Mouse (Mus musculus): ENCODE results near the gene Slc39a13.
"Not testable (repeated sequence)": the region's sequence is repeated elsewhere in the genome, so short reads cannot be mapped to it uniquely, and the experiment has no call there.

Slc39a13 gene

DNA sequence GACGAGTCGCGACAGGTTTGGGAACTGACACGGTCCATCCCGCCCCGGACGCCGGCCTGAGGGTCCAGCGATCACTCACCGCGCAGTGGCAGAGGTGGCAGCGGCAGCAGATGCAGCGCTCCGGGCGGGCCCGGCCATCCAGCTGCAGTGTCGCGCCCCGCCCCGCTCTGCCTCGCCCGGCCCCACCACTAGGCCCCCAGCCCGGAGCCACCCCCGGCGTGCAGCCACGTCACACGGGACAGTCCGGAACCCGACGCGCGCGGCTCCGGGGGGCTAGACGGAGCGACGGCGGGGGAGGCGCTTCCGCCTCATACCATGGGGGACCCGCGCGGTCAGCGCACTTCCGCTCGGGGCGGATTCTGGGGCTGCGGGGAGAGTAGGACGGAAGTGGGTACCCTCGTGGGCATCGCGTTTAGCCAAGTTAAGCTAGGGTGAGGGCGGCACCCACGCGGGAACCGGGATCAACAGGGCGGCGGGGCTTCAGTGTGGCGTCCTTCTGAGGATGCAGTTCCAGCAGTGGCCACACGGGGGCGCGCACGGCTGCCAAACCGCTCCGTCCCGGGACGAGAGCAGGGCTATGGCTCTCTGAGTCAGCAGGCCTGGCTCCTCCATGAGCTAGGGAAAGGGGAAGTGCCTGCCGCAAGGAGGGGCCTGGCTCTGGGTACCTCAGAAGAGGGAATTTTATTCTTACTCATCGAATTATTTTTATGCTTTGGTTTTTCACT, at the start of gene Slc39a13:
Gene Slc39a13 (minus strand): TSS at position 342 of the 725 bp plus-strand sequence.
- DNase-seq, result peak; percentile 97

GRCm38 (mm10) chr2:91119551-91119950, 49.3 kb upstream of the Slc39a13 start:
- DNase-seq, result no peak

DNA sequence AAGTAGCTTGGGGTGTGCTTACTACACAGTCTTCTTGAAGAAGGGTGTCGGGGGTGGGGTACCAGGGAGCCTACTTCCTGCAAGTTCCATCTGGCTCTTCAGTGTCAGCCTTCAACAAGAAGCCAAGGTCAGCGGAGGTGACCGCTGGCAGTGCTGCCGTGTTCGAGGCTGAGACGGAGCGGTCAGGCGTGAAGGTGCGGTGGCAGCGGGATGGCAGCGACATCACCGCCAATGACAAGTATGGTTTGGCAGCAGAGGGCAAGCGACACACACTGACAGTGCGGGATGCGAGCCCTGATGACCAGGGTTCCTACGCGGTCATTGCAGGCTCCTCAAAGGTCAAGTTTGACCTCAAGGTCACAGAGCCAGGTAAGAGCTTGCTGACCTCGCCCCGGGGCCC, 48.8 kb upstream of the Slc39a13 start:
- no peak for DNase-seq

DNA sequence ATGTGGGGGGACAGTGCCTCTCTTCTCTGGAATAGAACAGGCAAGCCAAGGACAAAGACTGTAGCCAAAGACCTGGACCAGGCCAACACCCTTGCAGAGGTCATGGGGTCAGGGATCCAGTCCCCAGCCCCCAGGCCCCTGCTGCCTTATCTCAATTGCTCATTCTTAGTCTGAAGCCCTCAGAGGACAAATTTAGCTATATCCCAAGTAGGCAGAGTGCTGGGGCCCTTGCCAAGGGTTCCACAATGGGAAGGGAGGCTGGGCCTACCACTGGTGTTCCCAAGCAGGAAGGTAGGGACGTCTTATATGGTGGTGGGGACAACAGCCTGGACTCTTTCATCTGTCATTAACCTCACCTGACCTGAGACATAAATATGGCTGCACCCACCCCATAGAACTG, 48.4 kb upstream of the Slc39a13 start:
- no peak for DNase-seq

- no peak for DNase-seq
Measured at GRCm38 (mm10) chr2:91117585-91118275, 47.5 kb upstream of the Slc39a13 start, which contains the start of gene Mybpc3. Gene Mybpc3 (plus strand): TSS chr2:91118144.

DNA sequence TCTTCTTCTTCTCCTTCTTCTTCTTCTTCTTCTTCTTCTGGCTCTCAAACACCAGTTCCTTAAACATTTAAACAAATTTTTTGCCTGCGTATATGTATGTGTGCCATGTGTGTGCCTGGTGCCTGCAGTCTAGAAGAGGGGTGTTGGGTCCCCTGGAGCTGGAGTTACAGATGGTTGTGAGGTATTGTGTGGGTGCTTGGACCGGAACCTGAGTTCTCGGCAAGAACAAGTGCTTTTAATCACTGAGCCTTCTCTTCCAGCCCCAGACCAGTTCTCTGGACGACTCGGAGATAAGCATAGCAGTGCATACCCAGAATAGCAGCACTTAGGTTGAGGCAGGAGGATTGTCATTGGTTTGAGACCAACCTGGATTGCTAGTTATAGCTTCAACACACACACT, 46.6 kb upstream of the Slc39a13 start:
- DNase-seq, result no peak

DNA sequence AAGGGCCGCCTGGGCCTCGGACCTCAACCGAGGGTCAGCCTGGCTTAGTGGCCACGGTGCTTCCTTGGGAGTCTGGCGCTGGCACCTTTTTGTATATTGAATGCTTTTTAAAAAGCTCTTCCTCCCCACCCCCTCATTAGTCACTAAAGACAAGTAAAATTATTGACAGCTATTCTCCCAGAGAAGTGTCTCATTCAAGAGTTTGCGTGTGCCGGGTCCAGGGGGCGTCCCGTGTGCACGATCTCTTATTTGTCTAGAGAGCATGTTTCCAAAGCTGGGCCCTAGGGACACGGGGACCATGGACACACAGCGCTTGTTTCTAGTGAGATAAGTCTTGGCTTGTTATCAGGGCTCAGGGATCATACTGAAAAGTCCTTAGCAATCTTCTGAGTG, 45.4 kb upstream of the Slc39a13 start:
- DNase-seq, result no peak

DNA sequence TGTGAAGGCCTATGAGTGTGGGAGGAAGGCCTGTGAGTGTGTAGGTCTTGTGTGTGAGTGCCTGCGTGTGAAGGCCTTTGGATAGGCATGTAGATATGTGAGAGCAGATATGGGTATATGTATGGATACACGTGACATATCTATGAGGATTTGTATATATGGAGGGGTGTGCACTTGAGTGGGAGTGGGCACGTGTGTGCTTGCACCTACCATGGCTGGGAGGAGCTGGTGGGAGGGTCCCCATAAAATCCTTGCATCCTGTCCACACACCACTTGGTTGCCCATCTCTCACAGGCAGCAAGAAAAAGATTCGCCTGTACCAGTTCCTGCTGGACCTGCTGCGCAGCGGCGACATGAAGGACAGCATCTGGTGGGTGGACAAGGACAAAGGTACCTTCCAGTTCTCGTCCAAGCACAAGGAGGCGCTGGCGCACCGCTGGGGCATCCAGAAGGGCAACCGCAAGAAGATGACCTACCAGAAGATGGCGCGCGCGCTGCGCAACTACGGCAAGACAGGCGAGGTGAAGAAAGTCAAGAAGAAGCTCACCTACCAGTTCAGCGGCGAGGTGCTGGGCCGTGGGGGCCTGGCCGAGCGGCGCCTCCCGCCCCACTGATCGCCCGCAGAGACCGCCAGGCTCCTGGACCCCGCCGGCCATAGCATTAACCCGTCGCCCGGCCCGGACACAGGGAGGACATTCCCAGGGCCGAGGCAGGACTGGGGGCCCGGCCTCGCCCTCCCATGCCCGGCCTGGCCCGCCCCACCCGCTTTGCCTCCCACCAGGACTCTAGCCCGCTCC, 44.8 kb upstream of the Slc39a13 start:
- DNase-seq, result peak; percentile 48 to 52

DNA sequence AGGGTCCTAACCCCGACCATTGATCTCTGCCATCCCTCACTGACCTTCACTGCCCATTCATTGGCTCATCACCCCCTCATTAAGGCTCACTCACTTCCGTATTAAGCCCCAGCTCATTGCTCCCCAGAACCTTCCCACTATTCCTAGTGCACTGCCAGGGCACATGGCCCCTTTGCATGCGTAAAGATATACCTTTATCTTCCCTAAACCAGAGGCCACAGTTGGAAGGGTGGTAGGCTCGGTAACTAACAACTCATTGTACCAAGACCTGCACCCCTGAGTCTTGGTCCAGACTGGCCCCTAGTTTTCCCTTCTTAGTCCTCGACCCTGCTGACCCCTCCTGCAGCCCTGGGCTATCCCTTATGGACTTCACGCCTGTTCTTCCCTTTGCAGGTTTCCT, 43.6 kb upstream of the Slc39a13 start:
- no peak for DNase-seq

DNA sequence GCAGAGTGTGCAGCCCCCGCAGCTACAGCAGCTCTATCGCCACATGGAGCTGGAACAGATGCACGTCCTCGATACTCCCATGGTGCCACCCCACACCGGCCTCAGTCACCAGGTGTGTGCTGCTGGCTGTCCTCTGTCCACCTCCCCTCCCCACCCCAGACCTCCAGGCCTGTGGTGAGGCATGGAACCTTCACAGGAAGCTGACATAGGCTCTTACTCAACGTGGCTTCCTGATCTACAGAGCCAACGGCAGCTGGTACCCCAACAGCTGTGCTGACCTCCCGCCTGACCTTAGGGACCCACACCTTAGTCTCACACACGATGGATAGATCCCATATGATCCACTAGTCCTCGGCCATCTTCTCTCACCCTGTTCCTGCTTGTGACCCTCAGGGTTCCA, 43.1 kb upstream of the Slc39a13 start:
- DNase-seq, result no peak

GRCm38 (mm10) chr2:91112491-91112890, 42.3 kb upstream of the Slc39a13 start:
- DNase-seq, result no peak

DNA sequence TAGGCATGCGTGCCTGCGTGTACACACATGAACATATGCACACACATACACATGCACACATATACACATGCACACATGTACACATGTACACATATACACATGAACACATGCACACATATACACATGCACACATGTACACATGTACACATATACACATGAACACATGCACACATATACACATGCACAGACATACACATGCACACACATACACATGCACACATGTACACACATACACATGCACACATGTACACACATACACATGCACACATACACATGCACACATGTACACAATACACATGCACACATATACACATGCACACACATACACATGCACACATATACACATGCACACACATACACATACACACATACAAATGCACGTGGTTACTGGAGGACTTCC, 41.6 kb upstream of the Slc39a13 start:
- DNase-seq, result not testable (repeated sequence)

GRCm38 (mm10) chr2:91110429-91110828, 40.2 kb upstream of the Slc39a13 start:
- DNase-seq, result no peak

DNA sequence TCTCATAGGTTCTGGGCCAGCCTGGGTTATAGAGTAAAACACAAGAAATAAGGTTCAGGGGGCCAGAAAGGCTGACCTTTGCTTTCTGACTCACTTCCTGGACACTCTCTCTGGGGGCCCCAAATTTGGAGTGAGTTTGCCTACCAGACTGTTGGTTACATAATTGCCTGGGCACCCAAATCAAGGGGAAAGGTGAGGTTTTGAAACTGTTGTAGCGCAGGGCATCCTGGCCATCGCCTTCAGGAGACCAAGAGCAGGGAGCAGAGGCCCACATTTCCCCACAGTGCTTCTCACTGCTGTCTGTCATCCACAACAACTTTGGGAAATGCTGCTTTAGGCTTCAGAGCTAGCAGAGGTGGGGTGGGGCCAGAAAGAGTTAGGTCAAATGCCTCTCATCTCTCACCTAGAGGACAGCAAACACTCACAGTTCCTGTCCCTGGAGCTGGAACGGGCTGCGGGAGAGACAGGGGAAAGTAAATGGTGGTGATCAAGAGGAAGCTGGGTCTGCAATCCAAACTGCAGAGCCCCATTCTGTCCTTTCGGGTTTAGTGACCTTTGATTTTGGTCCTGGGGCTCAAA, 39.7 kb upstream of the Slc39a13 start:
- DNase-seq, result no peak

DNA sequence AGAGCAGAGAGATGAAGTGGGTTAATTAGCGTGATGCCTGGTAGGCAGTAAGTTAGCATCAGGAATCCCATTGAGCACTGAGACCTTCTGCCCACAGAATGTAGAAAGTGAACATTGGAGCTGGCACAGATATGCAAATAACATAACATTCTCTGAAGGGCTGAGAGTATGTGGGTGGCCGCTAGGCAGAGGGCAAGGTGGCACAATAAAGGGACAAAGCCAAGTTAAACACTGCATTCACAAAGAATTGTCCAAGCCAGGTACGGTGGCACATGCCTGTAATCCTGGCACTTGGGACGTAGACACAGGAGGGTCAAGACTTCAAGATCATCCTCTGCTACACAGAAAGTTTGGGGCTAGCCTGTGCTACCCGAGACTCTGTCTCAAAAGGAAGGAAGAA, 39.0 kb upstream of the Slc39a13 start:
- DNase-seq, result no peak

- no peak for DNase-seq
Measured at GRCm38 (mm10) chr2:91108156-91108555, 37.9 kb upstream of the Slc39a13 start.

DNA sequence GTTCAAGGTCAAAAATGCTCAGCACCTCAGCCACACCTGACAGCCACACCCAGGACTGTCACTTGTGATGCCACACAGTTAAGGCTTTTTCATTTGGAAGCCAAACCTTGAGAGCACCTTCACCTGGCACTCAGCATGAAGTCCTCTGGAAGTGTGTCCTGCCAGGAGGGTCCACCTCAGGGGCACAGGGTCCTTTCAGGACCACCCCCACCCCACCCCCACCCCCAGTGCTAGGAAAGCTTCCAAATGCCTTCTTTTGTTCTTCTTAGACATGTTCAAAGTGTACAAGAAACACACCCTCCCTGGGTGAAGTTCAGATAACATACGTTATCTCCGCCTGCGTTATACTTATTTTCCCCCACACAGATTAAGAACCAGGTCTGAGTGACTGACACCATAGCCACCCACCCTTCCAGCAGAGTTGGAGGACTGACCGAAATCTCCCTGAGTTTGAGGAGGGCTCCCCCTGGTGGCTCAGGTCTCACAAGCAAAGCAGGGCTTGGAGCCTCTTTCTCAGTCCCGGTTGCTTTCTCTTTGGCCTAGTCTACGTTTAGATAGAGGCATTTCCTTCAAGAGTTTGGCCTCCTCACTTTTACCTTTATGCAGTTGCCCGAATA, 31.0 kb upstream of the Slc39a13 start:
- DNase-seq, result peak; percentile 96 to 97

GRCm38 (mm10) chr2:91098156-91098555, 27.9 kb upstream of the Slc39a13 start:
- DNase-seq, result no peak

DNA sequence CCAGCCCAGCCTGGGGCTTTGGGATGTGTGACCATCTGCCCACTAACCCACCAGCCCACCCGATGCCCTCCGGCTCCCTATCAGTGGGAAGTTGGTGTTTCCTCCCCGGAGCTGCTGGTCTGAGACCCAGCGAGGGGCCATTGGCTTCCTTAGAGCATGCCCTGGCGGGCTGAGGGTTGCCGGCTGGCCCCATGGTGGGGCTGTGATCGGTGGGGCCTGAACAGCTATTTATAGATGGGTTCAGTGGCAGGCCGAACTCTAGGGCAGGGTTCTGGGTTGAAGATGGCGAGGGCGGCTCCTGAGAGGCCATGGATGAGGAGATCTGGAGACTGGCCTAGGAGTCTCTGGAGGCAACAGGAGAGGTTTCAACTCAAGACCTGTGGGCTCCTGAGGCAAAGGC, 26.8 kb upstream of the Slc39a13 start:
- peak; percentile 59 to 60 for DNase-seq

- peak; percentile 83 to 85 for DNase-seq
Measured at GRCm38 (mm10) chr2:91096524-91096923, 26.3 kb upstream of the Slc39a13 start.

DNA sequence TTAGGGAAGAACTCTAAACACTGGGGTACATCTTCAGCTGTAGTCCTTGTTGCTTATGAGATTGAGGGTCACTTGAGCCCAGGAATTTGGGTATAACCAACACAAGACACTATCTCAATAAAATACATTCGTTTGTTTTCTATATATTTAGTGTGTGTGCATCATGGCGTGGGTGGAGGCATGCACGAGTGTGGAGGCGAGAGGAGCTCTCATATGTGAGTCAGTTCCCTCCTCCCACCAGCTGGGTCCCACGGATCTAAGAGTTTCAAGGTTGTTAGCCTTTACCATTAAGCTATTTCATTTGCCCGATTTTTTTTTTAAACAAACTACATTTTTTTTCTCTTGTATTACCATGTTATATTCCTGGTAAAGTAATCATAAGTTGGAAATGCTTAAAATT, 20.6 kb upstream of the Slc39a13 start:
- DNase-seq, result no peak

GRCm38 (mm10) chr2:91090208-91090607, 20.0 kb upstream of the Slc39a13 start:
- no peak for DNase-seq

DNA sequence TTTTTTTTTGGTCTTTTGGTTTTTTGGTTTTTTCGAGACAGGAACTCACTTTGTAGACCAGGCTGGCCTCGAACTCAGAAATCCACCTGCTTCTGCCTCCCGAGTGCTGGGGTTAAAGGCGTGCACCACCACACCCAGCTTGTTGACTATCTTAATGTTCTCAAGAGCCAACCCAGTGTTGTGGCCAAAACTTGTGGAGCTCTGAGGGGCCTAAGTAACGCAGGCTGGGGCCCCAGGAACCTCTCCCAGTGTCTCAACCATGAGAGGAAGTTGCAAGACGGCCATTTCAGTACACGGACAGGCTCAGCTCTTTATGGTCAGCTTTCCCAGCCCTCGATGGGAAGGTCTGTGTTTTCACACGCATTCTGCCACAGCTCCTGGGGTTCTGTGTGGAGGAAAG, 18.8 kb upstream of the Slc39a13 start:
- no peak for DNase-seq
